Mouse (Mus musculus): ENCODE data around the gene Cat.

The Cat gene

DNA sequence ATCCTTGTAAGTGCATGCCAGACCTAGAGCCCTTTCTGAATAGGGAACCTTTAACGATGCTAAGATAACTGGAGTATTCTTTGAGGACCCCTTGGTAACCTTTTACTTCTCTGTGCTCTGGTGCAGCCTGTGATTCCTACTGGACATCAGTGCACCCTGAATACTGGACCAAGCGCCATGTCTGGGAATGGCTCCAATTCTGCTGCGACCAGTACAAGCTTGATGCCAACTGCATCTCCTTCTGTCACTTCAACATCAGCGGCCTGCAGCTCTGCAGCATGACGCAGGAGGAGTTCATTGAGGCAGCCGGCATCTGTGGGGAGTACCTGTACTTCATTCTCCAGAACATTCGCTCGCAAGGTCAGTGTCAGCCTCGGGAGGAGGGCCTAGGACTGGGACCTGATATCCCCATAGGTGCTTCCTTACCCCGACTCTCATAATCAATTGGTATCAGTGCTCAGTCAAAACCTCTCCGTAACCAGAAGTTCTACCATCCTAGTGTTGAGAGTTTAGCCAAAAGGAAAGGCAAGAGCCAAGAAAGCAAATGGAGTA is 45.8 kb downstream of the Cat start:
- no peak for DNase-seq (ENCODE audit: low read depth, low spot score)

DNA sequence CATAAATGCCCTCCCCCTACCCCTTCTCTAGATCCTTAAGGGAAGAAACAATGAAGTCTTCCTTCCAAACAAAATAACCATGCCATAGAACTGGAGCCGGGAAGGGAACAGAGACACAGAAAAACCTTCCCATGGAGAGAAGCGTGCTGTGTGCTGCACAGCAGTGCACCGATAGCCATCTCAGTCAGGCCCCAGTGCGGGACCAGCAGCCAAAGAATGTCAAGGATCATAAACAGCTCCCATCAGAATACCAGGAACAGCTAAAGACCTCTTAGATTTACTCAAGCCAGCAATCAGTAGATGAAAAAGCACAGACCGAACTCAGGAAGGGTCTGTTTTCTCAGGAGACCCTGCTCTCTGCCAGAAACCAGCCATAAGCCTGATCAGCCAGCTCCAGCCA is 48.4 kb downstream of the Cat start:
- no peak for DNase-seq (ENCODE audit: low read depth, low spot score)

GRCm38 (mm10) chr2:103435110-103435509 is 49.9 kb downstream of the Cat start:
- DNase-seq (ENCODE audit: low read depth, low spot score) = no peak

- DNase-seq (ENCODE audit: low read depth, low spot score) = peak; percentile 52
Observed at GRCm38 (mm10) chr2:103432695-103433275, 52.2 kb downstream of the Cat start.

DNA sequence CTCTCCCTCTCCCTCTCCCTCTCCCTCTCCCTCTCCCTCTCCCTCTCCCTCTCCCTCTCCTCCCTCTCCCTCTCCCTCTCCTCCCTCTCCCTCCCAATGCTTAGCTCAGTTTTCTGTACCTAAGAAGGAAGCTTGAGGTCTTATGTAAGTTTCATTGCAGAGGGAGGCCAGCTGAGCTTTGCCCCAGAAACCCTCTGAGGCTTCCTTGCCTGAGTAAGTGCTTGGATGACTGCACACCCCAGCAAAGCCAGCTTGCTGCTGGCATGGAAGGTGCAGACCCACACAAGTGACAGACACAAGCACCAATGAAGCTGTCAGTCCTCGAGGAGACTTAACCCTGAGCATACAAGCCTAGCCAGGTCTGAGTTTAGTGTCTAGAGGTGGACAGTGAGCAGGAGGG is 54.2 kb downstream of the Cat start:
- peak; percentile 47 for DNase-seq (ENCODE audit: low read depth, low spot score)

GRCm38 (mm10) chr2:103428356-103428755 is 56.6 kb downstream of the Cat start:
- peak; percentile 30 for DNase-seq (ENCODE audit: low read depth, low spot score)

GRCm38 (mm10) chr2:103425456-103426063 is 59.4 kb downstream of the Cat start:
- DNase-seq (ENCODE audit: low read depth, low spot score) = no peak

DNA sequence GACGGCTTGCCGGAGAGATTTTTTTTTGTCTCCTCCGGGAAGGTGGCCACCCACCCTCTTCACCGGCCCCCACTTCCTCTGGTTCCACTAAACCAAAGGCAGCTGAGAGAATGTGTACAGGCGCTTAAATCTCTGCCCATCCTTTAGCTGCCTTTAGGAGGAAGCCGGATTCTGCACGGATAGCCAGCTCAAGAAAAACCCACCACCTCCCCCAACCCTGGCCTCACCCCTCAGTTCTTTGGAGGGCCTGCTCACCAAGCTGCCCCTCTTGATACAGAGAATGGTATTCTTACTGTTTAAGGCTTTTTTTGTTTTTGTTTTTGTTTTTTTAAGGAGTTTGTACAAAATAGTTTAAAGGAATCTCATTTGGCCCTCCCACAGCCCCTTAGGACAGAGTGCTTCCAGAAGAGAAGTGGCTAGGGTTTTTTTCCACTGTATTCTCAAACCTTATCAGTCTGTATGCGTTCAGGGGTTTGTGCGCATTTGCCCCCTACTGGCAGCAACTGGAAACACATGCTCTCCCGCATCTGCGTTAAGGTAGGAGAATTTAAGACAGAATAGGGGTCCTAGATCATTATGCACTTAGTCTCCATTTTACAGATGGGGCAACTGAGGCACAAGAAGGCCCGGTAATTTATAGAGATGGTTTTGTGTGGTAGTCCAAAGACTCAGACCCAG is 60.5 kb downstream of the Cat start:
- DNase-seq (ENCODE audit: low read depth, low spot score) = no peak

- DNase-seq (ENCODE audit: low read depth, low spot score) = no peak
Observed at GRCm38 (mm10) chr2:103423884-103424283, 61.1 kb downstream of the Cat start.

DNA sequence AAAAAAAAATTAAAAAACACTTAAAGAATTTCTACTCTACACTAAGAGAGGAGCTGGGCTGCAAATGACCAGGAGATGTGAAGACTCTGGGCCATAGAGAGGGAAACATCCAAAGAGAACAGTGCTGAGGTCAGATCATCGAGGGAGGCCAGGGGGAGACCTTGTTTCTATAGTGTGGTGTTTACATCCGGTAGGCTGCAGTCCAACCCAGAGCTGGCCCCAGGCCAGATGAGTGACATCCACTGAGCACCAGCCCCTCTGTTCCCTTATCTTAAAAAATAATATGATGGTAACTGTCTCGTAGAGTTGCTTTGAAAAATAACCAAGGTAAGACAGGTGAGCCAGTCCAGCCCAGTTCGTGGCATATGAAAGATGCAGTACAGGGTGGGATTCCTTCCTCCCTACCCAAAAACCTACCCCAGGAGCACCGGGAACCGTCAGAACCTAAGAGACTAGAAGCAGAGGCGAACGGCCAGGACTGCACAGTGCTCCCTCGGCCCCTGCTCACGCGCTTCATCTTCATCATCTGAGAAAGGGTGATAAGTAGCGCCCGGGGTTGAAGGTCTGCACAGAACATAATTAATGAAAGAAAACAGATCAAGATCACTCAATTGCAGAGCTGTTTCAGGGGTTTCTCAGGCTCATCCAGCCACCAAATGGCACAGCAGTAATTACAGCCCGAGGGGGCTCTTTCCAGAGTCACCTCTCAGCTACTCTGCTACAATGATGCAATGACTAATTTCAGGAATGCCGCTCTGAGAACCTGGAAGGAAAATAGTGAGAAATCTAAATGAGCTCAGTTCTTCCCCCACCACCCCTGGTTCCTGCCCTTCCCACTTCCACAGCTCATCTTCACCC is 64.1 kb downstream of the Cat start:
- no peak for DNase-seq (ENCODE audit: low read depth, low spot score)

DNA sequence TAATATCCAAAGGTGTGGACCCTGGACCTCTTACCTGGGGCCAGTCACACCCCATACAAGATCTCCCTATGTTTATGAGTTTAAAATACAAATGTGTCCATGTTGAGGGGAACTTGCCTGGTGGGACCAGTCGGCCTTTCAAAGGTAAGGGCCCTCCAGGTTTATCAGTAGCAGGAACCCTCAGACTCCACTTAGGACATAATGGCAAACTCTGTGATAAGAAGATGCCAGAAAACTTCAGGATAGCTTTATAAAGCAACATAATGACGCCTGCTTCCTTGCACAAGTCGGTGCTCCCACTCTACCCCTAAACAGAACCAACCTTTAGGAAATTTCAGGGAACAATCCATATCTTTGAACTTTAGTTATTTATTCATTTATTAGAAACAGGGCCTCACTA is 69.2 kb downstream of the Cat start:
- no peak for DNase-seq (ENCODE audit: low read depth, low spot score)

GRCm38 (mm10) chr2:103413381-103413780 is 71.6 kb downstream of the Cat start:
- DNase-seq (ENCODE audit: low read depth, low spot score) = no peak

DNA sequence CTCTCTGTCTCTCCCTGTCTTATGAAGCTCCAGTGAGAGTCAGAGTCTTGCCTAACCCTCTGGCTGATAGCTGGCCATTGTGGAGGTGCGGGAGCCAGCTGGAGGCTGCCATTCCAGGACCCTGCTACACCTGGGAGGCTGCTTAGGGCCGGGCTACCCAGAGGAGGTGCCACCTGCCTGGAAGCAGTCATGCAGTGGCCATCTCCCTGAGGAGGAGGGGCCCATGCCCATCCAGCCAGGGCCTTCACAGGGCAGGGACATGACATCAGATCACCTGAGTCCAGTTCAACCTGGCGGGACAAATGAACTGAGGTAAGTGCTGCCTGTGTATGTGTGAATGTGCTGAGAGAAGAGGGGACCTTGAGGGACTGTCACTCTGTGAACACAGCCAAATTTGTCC is 73.1 kb downstream of the Cat start:
- DNase-seq (ENCODE audit: low read depth, low spot score) = no peak

DNA sequence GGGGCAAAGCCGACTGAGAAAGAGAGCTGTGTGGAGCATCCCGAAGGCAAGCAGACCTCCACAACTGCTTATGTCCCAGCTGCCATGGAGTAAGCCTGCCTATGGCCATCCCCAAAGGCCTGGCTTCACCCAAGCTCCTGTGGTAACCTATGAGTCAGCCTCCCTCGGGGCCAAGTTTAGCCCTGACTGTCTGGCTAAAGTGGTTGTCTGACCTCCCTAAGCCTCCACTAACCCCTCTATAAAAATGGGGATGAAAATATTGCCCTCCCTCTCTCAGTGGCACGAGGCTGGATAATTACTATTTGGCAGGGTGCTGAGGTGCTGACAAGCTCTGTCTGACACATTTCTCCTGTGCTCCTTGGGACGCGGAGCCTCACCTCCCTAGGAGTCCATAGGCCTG is 73.6 kb downstream of the Cat start, which contains the start of gene Elf5:
Gene Elf5 (plus strand): TSS at position 341 of the 400 bp plus-strand sequence.
- no peak for DNase-seq (ENCODE audit: low read depth, low spot score)

DNA sequence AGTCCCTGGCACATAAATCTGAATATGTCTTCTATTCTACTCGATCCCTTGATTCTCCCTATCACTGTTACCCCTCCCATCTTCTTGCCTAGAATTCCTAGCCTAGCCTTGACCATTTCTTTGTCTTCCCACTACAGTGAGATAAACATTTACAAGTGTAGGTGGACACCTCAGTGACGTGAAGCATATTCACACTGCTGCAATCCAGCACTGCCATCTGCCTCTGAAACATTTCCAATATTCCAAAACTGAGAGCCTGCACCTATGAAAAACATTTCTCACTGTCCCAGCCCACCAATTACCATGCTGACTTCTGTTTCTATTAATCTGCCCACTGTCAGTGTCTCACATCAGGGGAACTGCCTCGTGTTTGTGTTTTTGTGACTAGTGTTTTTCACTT is 78.7 kb downstream of the Cat start:
- no peak for DNase-seq (ENCODE audit: low read depth, low spot score)
